Mouse (Mus musculus): Measurements from ENCODE around the gene Hs6st1. TPM values are rescaled to one million over a fixed set of nuclear protein-coding genes. Genes with fewer than 3 reads are reported as not detected.

The Hs6st1 gene
- polyA plus RNA-seq, 1 experiment from 2014 or later = 18.1 TPM

DNA sequence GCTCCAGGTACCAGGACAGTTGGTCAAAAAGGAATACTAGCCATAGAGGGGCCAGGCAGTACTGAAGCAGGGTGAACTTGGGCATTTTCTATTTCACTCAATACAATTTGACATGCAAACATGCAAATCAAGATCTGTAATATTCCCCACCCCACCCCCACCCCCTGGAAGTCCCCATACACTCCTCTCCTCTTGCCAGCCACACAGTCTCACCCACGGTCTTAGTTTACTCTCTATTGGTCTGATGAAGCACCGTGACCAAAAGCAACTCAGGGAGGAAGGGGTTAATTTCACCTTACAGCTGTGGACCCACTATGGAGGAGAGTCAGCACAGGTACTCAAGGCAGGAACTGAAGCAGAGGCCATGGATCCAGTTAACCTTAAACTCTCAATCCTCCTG, 14.6 kb upstream of the Hs6st1 start:
- Histone ChIP-seq H3K27me3 (ENCODE audit: control insufficient read depth, insufficient read depth, low read length) (no peaks in the 10 kb centered on the region), H3K4me2 (ENCODE audit: low read depth, low read length) (no peak overlapping the region), H3K4me3 (ENCODE audit: low read depth, low read length) (no peak overlapping the region), H3K36me3 (ENCODE audit: control insufficient read depth, insufficient read depth, low read length) (no peaks in the 10 kb centered on the region), H3K9ac (replicated peaks; ENCODE audit: low read depth, low read length) (no peak overlapping the region), H3K4me1 (ENCODE audit: control insufficient read depth, insufficient read depth, low read length) (no peaks in the 10 kb centered on the region), H3K27ac (ENCODE audit: low read depth, low read length) (no peak overlapping the region), H3K9me3 (ENCODE audit: control insufficient read depth, low read length) (no peaks in the 10 kb centered on the region)
- 100% methylated on average over 2 of the region's 2 CpGs for WGBS
- ATAC-seq (ENCODE audit: low read depth) = no peak

DNA sequence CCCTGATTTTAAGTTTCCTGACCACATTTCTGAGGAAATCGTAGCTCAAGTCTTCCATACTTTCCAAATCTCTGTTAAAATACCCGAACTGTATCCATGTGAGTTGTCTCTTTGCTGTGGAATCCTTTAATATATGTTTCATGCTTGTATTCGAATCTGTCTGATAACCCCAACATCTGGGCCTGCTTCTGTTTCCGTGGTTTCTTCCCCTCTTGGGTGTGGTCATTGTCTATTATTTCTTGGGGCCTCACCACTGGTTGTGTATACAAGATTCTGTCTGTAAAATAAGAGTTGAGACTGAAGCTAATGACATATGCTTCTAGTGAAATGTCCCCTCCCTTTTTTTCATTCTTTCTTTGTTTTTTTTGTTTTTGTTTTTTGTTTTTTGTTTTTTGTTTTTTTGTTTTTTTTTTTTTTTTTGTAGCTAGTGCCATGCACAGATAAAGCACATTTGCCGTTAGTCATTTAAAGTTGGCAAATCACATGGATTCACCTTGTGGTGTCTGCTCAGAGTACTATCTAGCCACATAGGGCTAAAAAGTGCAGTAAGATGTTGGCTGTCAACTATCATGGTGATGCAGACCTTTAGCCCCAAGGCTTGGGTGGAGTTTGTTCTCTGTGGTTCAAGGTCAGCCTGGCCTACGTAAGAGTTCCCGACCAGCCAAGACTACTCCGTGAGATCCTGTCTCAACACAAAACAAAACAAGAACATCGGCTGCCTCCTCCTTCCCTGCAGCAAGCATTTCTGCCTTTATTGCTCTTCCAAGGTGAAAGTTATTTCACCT, 13.8 kb upstream of the Hs6st1 start:
- Histone ChIP-seq H3K4me2 (ENCODE audit: low read depth, low read length) (no peak overlapping the region), H3K36me3 (ENCODE audit: control insufficient read depth, insufficient read depth, low read length) (no peaks in the 10 kb centered on the region), H3K9me3 (ENCODE audit: control insufficient read depth, low read length) (no peaks in the 10 kb centered on the region), H3K27ac (ENCODE audit: low read depth, low read length) (no peak overlapping the region), H3K9ac (replicated peaks; ENCODE audit: low read depth, low read length) (no peak overlapping the region), H3K27me3 (ENCODE audit: control insufficient read depth, insufficient read depth, low read length) (no peaks in the 10 kb centered on the region), H3K4me3 (ENCODE audit: low read depth, low read length) (no peak overlapping the region), H3K4me1 (ENCODE audit: control insufficient read depth, insufficient read depth, low read length) (no peaks in the 10 kb centered on the region)
- no peak for ATAC-seq (ENCODE audit: low read depth)
- WGBS = 90% methylated on average over 9 of the region's 9 CpGs

DNA sequence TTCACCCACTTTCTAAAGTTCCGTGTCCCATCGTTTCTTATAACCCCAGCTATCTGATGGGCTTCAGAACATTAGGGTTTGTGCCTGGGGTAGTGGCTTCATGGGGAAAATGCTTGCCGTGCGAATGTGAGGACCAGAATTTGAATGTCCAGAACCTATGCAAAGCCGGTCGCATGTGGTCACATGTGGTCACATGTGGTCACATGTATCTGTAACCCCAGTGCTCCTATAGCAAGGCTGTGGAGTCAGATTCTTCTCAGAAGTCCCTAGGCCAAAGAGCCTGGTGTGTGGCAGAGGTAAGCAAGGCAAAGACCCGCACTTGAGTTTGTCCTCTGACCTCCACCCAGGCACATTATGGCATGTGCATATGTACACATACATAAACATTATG, 13.2 kb upstream of the Hs6st1 start:
- H3K27me3 ChIP-seq (ENCODE audit: control insufficient read depth, insufficient read depth, low read length) = no peaks in the 10 kb centered on the region
- H3K9ac ChIP-seq (replicated peaks; ENCODE audit: low read depth, low read length) = no peak overlapping the region
- H3K4me1 ChIP-seq (ENCODE audit: control insufficient read depth, insufficient read depth, low read length) = no peaks in the 10 kb centered on the region
- no peaks in the 10 kb centered on the region for H3K9me3 ChIP-seq (ENCODE audit: control insufficient read depth, low read length)
- no peak overlapping the region for H3K4me2 ChIP-seq (ENCODE audit: low read depth, low read length)
- no peaks in the 10 kb centered on the region for H3K36me3 ChIP-seq (ENCODE audit: control insufficient read depth, insufficient read depth, low read length)
- H3K27ac ChIP-seq (ENCODE audit: low read depth, low read length) = no peak overlapping the region
- 94% methylated on average over 7 of the region's 7 CpGs for WGBS
- no peak for ATAC-seq (ENCODE audit: low read depth)
- no peak overlapping the region for H3K4me3 ChIP-seq (ENCODE audit: low read depth, low read length)

DNA sequence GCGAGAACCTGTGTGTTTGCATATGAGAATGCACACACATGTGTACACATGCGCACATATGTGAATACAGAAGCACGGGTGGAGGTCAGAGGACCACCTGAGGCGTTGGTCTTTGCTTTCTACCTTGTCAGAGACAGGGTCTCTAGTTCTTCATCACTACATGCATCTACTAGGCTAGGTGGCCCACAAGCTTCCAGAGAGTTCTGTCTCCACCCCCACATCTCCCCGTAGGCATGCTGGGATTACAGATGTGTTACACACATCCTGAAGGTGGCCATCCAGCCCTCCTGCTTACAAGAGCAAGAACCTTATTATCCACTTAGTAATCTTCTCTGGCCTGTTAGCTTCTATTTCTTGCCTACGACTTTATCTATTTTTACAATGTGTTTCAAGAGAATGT, 8.8 kb upstream of the Hs6st1 start:
- no peaks in the 10 kb centered on the region for H3K27me3 ChIP-seq (ENCODE audit: control insufficient read depth, insufficient read depth, low read length)
- ATAC-seq (ENCODE audit: low read depth) = no peak
- 95% methylated on average over 6 of the region's 6 CpGs for WGBS
- H3K4me3 ChIP-seq (ENCODE audit: low read depth, low read length) = no peak overlapping the region
- H3K36me3 ChIP-seq (ENCODE audit: control insufficient read depth, insufficient read depth, low read length) = no peaks in the 10 kb centered on the region
- H3K9me3 ChIP-seq (ENCODE audit: control insufficient read depth, low read length) = no peaks in the 10 kb centered on the region
- no peak overlapping the region for H3K4me2 ChIP-seq (ENCODE audit: low read depth, low read length)
- H3K9ac ChIP-seq (replicated peaks; ENCODE audit: low read depth, low read length) = no peak overlapping the region
- no peak overlapping the region for H3K27ac ChIP-seq (ENCODE audit: low read depth, low read length)
- no peaks in the 10 kb centered on the region; the same call in 1 of the 2 replicates for H3K4me1 ChIP-seq (ENCODE audit: control insufficient read depth, insufficient read depth, low read length)

DNA sequence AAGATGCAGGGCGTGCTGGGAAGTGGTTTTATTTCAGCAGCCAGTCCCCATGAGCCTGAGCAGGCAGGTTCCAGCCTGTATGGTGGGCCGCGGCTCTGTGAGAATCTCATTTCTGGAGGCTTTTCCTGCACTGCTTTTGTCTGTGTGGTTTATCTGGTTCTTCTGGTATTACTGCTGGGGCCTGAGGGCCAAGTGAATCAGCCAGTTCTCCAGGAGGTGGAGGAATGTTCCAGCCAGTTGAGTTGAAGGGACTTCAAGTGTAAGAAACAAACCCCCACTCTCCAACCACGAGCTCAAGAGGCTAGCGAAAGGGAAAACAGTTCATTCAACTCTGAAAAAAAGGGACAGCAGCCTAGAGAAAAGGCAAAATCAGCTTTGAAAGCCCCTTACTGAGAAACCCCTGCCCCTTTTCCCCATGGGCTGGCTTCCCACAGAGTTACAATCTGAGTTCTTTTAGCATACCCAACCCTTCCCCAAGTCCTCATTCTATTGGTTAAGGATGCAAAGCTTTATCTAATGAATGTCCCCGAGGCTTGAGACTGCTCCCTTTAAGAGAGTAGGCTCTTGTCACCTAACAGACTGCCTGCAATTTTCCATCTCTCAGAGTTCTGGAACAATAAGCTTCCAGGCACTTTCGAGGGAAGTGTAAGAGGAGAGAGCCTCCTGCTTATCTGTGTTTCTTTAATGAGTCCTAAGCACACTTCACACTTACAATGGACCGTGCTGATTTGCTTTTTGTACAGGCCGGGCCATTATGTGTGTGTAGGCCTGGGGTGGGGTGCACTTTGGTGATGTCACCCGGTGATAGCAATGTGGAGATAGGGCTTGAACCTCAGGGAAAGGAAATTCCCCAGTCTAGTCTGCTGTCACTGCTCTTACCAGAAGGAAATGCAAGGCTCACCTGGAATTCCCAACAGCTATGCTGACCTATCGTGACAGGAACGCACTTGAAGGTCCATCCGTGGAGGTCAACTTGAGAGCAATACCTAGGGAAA, 7.9 kb upstream of the Hs6st1 start:
- no peak overlapping the region for H3K9ac ChIP-seq (replicated peaks; ENCODE audit: low read depth, low read length)
- 39% methylated on average over 13 of the region's 13 CpGs for WGBS
- no peak overlapping the region for H3K27ac ChIP-seq (ENCODE audit: low read depth, low read length)

DNA sequence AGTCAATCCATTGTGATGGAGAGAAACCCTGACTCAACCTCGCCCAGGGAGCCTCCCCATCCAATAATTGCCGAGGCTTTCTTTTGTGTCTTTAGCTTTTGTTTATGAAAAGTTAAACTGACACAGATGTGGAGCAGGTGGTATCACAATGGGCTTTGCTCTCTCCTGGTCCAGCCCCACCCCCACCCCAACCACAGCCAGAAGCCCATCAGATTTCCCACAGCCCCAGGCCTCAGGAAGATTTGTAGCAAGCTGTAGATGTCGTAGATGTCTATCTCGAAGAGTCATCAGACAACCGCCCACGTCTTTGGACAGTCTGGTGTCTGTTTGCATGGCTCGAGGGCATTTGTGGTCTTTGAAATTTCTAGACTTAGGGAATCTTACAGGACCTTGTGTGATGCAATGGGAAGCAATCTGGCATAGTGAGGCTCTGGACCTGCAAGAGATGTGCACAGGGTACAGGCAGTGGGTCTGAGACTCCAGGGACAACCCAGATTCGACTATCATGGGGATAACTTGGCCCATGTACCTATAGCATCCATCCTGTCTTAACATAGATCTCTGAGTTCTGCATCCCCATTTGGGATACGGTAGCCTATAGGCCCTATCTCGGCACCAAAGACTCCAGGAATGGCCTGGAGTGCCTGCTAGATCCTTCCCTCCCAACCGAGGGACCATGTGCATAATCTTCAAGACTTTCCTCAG, 6.8 kb upstream of the Hs6st1 start:
- H3K27me3 ChIP-seq (ENCODE audit: control insufficient read depth, insufficient read depth, low read length) = no peaks in the 10 kb centered on the region
- no peak overlapping the region for H3K27ac ChIP-seq (ENCODE audit: low read depth, low read length)
- WGBS = 65% methylated on average over 11 of the region's 11 CpGs
- H3K9ac ChIP-seq (replicated peaks; ENCODE audit: low read depth, low read length) = no peak overlapping the region
- no peak overlapping the region for H3K4me2 ChIP-seq (ENCODE audit: low read depth, low read length)
- H3K9me3 ChIP-seq (ENCODE audit: control insufficient read depth, low read length) = no peaks in the 10 kb centered on the region
- H3K4me1 ChIP-seq (ENCODE audit: control insufficient read depth, insufficient read depth, low read length) = peaks cover 7% of the 10 kb centered on the region; the same call in 1 of the 2 replicates
- no peaks in the 10 kb centered on the region for H3K36me3 ChIP-seq (ENCODE audit: control insufficient read depth, insufficient read depth, low read length)
- no peak for ATAC-seq (ENCODE audit: low read depth)
- H3K4me3 ChIP-seq (ENCODE audit: low read depth, low read length) = no peak overlapping the region

More for the DNA sequence above, 7.9 kb upstream of the Hs6st1 start:
- no peak overlapping the region for H3K4me3 ChIP-seq (ENCODE audit: low read depth, low read length)
- H3K4me2 ChIP-seq (ENCODE audit: low read depth, low read length) = no peak overlapping the region
- H3K27me3 ChIP-seq (ENCODE audit: control insufficient read depth, insufficient read depth, low read length) = no peaks in the 10 kb centered on the region
- H3K9me3 ChIP-seq (ENCODE audit: control insufficient read depth, low read length) = no peaks in the 10 kb centered on the region
- peaks cover 2% of the 10 kb centered on the region; the same call in 1 of the 2 replicates for H3K4me1 ChIP-seq (ENCODE audit: control insufficient read depth, insufficient read depth, low read length)
- ATAC-seq (ENCODE audit: low read depth) = no peak
- no peaks in the 10 kb centered on the region for H3K36me3 ChIP-seq (ENCODE audit: control insufficient read depth, insufficient read depth, low read length)

DNA sequence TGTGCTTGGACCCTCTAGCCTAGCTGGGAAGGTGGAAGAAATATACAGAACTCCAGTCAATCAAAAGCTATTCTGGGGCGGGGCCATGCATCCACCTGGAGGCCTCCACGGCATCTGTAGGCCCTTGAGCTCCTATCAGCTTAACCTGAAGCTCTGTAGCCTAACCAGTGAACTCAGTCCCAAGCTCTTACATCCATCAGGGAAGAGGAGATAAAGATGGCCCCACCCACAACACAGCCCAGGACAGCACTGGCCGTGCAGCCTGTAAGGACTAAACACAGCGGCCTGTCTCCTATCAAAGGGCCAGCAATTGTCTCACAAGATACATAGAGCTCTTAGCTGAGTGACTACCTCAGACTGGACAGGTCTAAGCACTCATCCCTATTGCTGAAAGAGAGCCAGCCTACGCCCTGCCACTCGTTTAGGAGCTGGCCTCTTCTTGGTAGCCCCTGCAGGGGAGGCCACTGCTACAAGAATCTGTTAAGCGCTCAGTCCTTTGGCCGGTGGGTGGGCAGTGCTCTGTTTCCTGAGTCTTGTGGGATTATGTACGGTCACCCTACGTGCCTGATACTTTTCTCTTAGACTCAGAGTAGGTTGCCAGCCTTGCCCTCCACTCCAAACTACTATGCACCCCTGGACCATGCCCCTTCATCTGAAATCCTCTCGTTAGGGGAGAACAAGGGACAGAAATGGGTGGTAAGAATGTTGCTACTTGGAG, 6.0 kb upstream of the Hs6st1 start:
- Histone ChIP-seq H3K4me3 (ENCODE audit: low read depth, low read length) (no peak overlapping the region), H3K4me2 (ENCODE audit: low read depth, low read length) (no peak overlapping the region), H3K27ac (ENCODE audit: low read depth, low read length) (no peak overlapping the region), H3K9me3 (ENCODE audit: control insufficient read depth, low read length) (no peaks in the 10 kb centered on the region), H3K27me3 (ENCODE audit: control insufficient read depth, insufficient read depth, low read length) (no peaks in the 10 kb centered on the region), H3K4me1 (ENCODE audit: control insufficient read depth, insufficient read depth, low read length) (peaks cover 7% of the 10 kb centered on the region; the same call in 1 of the 2 replicates), H3K9ac (replicated peaks; ENCODE audit: low read depth, low read length) (no peak overlapping the region), H3K36me3 (ENCODE audit: control insufficient read depth, insufficient read depth, low read length) (no peaks in the 10 kb centered on the region)
- 89% methylated on average over 11 of the region's 11 CpGs for WGBS
- no peak for ATAC-seq (ENCODE audit: low read depth)

DNA sequence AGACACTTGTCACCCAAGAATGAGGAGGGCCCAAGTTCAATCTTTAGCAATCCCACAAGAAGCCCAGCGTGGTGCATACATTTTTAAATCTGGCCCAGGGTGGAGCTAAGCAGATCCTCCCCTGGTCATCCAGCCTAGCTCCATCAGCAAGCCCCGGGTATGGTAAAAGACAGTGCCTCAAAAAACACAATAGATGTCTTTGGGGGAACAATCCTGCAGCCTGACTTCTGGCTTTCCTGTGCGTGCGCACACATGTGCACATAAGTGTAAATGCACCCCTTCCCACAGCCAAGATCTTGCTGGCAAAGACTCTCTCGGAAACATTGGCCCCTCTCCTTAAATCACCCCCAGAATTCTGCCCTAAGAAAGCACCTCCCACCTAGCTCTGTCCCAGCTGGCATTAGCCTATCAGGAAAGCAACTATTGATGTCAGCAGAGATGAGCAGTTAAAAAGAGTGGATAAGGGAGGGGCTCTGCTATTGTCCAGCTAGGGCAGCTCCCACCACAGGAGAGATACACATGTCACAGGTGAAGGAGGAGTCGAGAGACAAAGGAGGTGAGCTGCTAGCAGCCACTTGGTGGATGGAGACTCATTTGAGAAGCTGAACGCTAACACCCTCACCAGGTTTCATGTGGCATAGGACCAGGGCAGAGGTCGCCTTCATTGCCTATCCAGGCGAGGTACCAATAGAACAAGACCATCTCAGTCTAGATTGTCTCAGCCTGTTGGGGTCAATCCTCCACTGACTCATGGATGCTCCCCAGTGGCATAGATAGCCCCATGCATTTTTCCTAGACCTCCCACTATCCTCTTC, 5.2 kb upstream of the Hs6st1 start:
- Histone ChIP-seq H3K9me3 (ENCODE audit: control insufficient read depth, low read length) (no peaks in the 10 kb centered on the region), H3K27ac (ENCODE audit: low read depth, low read length) (no peak overlapping the region), H3K4me3 (ENCODE audit: low read depth, low read length) (no peak overlapping the region), H3K27me3 (ENCODE audit: control insufficient read depth, insufficient read depth, low read length) (no peaks in the 10 kb centered on the region), H3K4me1 (ENCODE audit: control insufficient read depth, insufficient read depth, low read length) (peaks cover 7% of the 10 kb centered on the region; the same call in 1 of the 2 replicates), H3K9ac (replicated peaks; ENCODE audit: low read depth, low read length) (no peak overlapping the region), H3K4me2 (ENCODE audit: low read depth, low read length) (no peak overlapping the region), H3K36me3 (ENCODE audit: control insufficient read depth, insufficient read depth, low read length) (no peaks in the 10 kb centered on the region)
- 80% methylated on average over 9 of the region's 9 CpGs for WGBS
- no peak for ATAC-seq (ENCODE audit: low read depth)
